Mouse (Mus musculus) intestine, embryonic 16.5 days (tissue): ENCODE results near the gene S100pbp. TPM values are rescaled to one million over a fixed set of nuclear protein-coding genes. Genes with fewer than 3 reads are reported as not detected.

Experiments used
- ATAC-seq: fragments of 200-750 bp; cut with Nextera tagmentation; 2 replicates; pipeline ENCODE4 v1.8.0; 2017; ENCODE audit warnings: moderate TSS enrichment, moderate library complexity
- H3K27ac ChIP-seq: fragments of 300-500 bp; sonication (generic); 2 replicates; pipeline ENCODE4 v1.5.1; 2014; ENCODE audit warnings: mild to moderate bottlenecking, low read length
- H3K27me3 ChIP-seq: fragments of 300-500 bp; sonication (generic); replicated peaks from 2 replicates; pipeline ENCODE4 v1.6.1; 2014; ENCODE audit warnings: low read length, control low read depth, mixed read lengths; ENCODE audit not compliant: control insufficient read depth, insufficient read depth
- H3K36me3 ChIP-seq: fragments of 300-500 bp; sonication (generic); 2 replicates; pipeline ENCODE4 v1.6.1; 2014; ENCODE audit warnings: low read length, control low read depth; ENCODE audit not compliant: control insufficient read depth, insufficient read depth
- H3K4me1 ChIP-seq: fragments of 300-500 bp; sonication (generic); 2 replicates; pipeline ENCODE4 v1.6.1; 2014; ENCODE audit warnings: low read length, control low read depth, mixed read lengths; ENCODE audit not compliant: control insufficient read depth, insufficient read depth
- H3K4me2 ChIP-seq: fragments of 300-500 bp; sonication (generic); 2 replicates; pipeline ENCODE4 v1.6.1; 2014; ENCODE audit warnings: low read depth, low read length, control low read depth
- H3K4me3 ChIP-seq: fragments of 300-500 bp; sonication (generic); 2 replicates; pipeline ENCODE4 v1.5.1; 2014; ENCODE audit warnings: mild to moderate bottlenecking, low read length
- H3K9ac ChIP-seq: fragments of 300-500 bp; sonication (generic); 2 replicates; pipeline ENCODE4 v1.6.1; 2014; ENCODE audit warnings: low read depth, low read length
- H3K9me3 ChIP-seq: fragments of 300-500 bp; sonication (generic); 2 replicates; pipeline ENCODE4 v1.6.1; 2016; ENCODE audit warnings: low read length, control low read depth; ENCODE audit not compliant: control insufficient read depth
- WGBS: fragments of 180-500 bp; shearing (Covaris S2); extraction: QIAGEN DNeasy Blood & Tissue Kit; methylation state at CpG from one replicate; pipeline ENCODE4 v1.1.7; 2014; 5-methylcytosine and 5-hydroxymethylcytosine counted together
- polyA plus RNA-seq: library from polyadenylated mRNA; unstranded; fragments of >200 nt; fragmentation: Nextera tagmentation; extraction: Ambion mirVana; gene quantifications from 2 replicates; pipeline ENCODE4 v1.2.1, GENCODE M21; 2015

S100pbp gene
- polyA plus RNA-seq, 1 experiment from 2014 or later, result 10.3 TPM

DNA sequence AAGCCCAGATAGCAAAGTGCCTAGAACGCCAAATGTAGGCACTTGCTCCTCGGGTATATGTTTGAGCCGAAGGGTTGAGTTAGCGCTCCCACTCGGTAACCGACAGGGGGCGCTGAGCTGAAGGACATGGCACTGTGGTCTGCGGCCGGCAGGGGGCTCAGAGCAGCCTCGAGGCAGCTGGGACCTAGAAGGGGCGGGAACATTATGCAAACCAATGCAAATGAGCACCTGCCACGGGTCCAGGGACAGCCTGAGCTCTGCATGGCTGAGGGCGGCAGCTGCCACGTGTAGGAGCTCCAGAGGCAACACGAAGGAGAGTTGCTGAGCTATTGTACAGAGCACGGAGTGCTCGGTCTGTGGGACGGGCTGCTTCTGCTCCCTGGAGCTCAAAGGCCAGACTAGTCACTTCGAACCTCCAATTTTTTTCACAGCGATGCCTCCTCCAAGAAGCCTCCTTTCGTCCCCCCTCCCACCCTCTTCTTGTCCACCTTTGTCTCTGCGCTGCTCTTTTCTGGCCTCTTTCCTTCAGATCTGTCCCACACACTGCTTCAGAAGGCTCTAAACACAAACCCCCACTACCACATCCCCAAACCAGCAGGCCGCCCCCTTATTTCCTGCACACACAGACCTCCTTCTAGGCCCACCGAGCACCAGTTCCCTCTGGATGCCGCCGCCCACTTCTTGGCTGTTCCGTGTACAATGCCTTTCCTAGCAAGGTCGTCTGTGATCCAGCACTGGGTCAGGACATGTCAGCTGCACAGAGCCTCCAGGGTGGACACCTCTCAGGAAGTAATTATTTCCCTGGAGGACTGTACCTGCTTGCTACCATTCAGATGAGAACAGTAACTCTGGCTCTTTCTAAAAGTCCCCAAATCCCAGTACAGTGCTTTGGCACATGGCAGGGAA lies 76.2 kb downstream of the S100pbp start:
- Histone ChIP-seq H3K27ac (no peak overlapping the region), H3K36me3 (no peaks in the 10 kb centered on the region), H3K9ac (no peak overlapping the region), H3K4me2 (no peak overlapping the region), H3K27me3 (no peaks in the 10 kb centered on the region), H3K4me3 (no peak overlapping the region), H3K4me1 (peaks cover 12% of the 10 kb centered on the region), H3K9me3 (no peaks in the 10 kb centered on the region)
- WGBS, result 34% methylated on average over 28 of the region's 28 CpGs
- peak; percentile 57 for ATAC-seq

GRCm38 (mm10) chr4:129112231-129112630 lies 77.3 kb downstream of the S100pbp start:
- Histone ChIP-seq H3K9ac (peak overlapping the region; percentile 15; the same call in 1 of the 2 replicates), H3K27me3 (no peaks in the 10 kb centered on the region), H3K4me3 (no peak overlapping the region), H3K27ac (no peak overlapping the region), H3K4me2 (0 out of 2 replicates have a peak overlapping the region, but pooled peaks have one; percentile 11), H3K36me3 (no peaks in the 10 kb centered on the region), H3K9me3 (no peaks in the 10 kb centered on the region), H3K4me1 (peaks cover 21% of the 10 kb centered on the region)
- ATAC-seq, result no peak
- whole genome bisulfite sequencing, result 52% methylated on average over 13 of the region's 13 CpGs

- ATAC-seq, result no peak
- Histone ChIP-seq H3K4me2 (no peak overlapping the region), H3K27ac (peak overlapping the region; percentile 55; the same call in 1 of the 2 replicates), H3K27me3 (no peaks in the 10 kb centered on the region), H3K9me3 (no peaks in the 10 kb centered on the region), H3K4me1 (peaks cover 26% of the 10 kb centered on the region), H3K9ac (0 out of 2 replicates have a peak overlapping the region, but pooled peaks have one; percentile 15), H3K4me3 (no peak overlapping the region), H3K36me3 (no peaks in the 10 kb centered on the region)
- 47% methylated on average over 11 of the region's 11 CpGs for WGBS
These were observed 78.2 kb downstream of the S100pbp start for GRCm38 (mm10) chr4:129111350-129111749.

GRCm38 (mm10) chr4:129110804-129111203 lies 78.7 kb downstream of the S100pbp start:
- Histone ChIP-seq H3K4me2 (no peak overlapping the region), H3K27me3 (no peaks in the 10 kb centered on the region; the same call in 1 of the 2 replicates), H3K9me3 (no peaks in the 10 kb centered on the region), H3K9ac (no peak overlapping the region), H3K4me1 (peaks cover 26% of the 10 kb centered on the region), H3K27ac (peak overlapping the region; percentile 60), H3K36me3 (no peaks in the 10 kb centered on the region), H3K4me3 (no peak overlapping the region)
- WGBS, result 85% methylated on average over 6 of the region's 6 CpGs
- ATAC-seq, result peak; percentile 60

- H3K9ac ChIP-seq, result 0 out of 2 replicates have a peak overlapping the region, but pooled peaks have one; percentile 0
- H3K9me3 ChIP-seq, result no peaks in the 10 kb centered on the region
- H3K4me2 ChIP-seq, result no peak overlapping the region; the same call in 1 of the 2 replicates
- WGBS, result 79% methylated on average over 7 of the region's 7 CpGs
- H3K27ac ChIP-seq, result 0 out of 2 replicates have a peak overlapping the region, but pooled peaks have one; percentile 19
- no peaks in the 10 kb centered on the region; the same call in 1 of the 2 replicates for H3K27me3 ChIP-seq
- H3K36me3 ChIP-seq, result no peaks in the 10 kb centered on the region
- H3K4me3 ChIP-seq, result no peak overlapping the region
- no peak for ATAC-seq
- peaks cover 35% of the 10 kb centered on the region for H3K4me1 ChIP-seq
These were observed 80.9 kb downstream of the S100pbp start for GRCm38 (mm10) chr4:129108624-129109023.

DNA sequence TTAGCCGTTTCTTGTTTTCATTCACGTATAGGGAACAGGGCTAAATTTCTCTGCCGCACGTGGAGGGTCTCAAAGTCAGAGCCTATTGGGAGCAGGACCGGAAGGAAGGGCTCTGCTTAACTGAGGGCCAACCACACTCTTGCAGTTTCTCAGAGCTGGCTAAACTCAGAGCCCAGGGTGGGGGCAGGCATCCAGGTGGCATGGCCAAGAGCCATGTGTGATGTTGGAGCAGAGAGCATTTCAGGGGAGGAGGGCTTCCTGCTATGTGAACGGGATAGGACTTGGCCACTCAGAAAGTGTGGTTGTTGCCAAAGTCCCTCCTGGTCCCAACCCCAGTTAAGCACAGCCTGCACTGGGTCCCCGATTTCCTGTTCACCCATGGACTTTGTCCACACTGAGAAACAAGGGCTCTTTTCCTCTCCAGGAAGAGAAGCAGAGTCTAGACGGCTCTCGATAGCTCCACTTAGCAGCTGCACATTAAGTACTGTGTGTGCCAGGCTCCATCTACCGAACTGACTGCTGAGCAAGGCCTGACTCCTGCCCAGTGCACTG lies 82.1 kb downstream of the S100pbp start:
- peak overlapping the region; percentile 54 for H3K4me2 ChIP-seq
- peak overlapping the region; percentile 88 for H3K27ac ChIP-seq
- H3K9me3 ChIP-seq, result no peaks in the 10 kb centered on the region
- 57% methylated on average over 10 of the region's 10 CpGs for WGBS
- H3K27me3 ChIP-seq, result no peaks in the 10 kb centered on the region; the same call in 1 of the 2 replicates
- H3K4me3 ChIP-seq, result peak overlapping the region; percentile 15; the same call in 1 of the 2 replicates
- peak; percentile 66 for ATAC-seq
- H3K9ac ChIP-seq, result peak overlapping the region; percentile 50
- peaks cover 32% of the 10 kb centered on the region for H3K4me1 ChIP-seq
- H3K36me3 ChIP-seq, result no peaks in the 10 kb centered on the region

- Histone ChIP-seq H3K36me3 (no peaks in the 10 kb centered on the region), H3K9ac (peak overlapping the region; percentile 72), H3K4me1 (peaks cover 27% of the 10 kb centered on the region), H3K4me2 (peak overlapping the region; percentile 54), H3K27ac (peak overlapping the region; percentile 88), H3K9me3 (no peaks in the 10 kb centered on the region), H3K27me3 (no peaks in the 10 kb centered on the region; the same call in 1 of the 2 replicates), H3K4me3 (peak overlapping the region; percentile 53)
- no peak for ATAC-seq
- 24% methylated on average over 9 of the region's 9 CpGs for WGBS
These were observed 83.5 kb downstream of the S100pbp start for GRCm38 (mm10) chr4:129106073-129106472.

- H3K27me3 ChIP-seq, result no peaks in the 10 kb centered on the region; the same call in 1 of the 2 replicates
- peak within 1 kb of the TSS; percentile 54 for H3K4me2 ChIP-seq
- H3K36me3 ChIP-seq, result no peaks in the 10 kb centered on the region
- H3K4me3 ChIP-seq, result peak within 1 kb of the TSS; percentile 53
- H3K27ac ChIP-seq, result peak within 1 kb of the TSS; percentile 88
- under 1% methylated on average over 39 of the region's 40 CpGs for WGBS
- peak; percentile 69 for ATAC-seq
- no peaks in the 10 kb centered on the region for H3K9me3 ChIP-seq
- peaks cover 27% of the 10 kb centered on the region for H3K4me1 ChIP-seq
- H3K9ac ChIP-seq, result peak within 1 kb of the TSS; percentile 72
These were observed 84.2 kb downstream of the S100pbp start, which contains the start of gene Tmem54 for GRCm38 (mm10) chr4:129105356-129105755. Gene Tmem54, plus strand, starts transcription at chr4:129105548.
